Mouse (Mus musculus) lung, adult 2 months (tissue): Measurements from ENCODE around the gene Slc5a3. TPM values are rescaled to one million over a fixed set of nuclear protein-coding genes. Genes with fewer than 3 reads are reported as not detected.

Source experiments
- DNase-seq: peaks from one replicate; pipeline ENCODE4 v3.0.0; 2022
- H3K4me1 ChIP-seq: fragments of 200-500 bp; 2 replicates; pipeline ENCODE4 v1.6.1; 2011; ENCODE audit warnings: low read length; ENCODE audit not compliant: control insufficient read depth, insufficient read depth
- H3K4me3 ChIP-seq: fragments of 200-500 bp; replicated peaks from 2 replicates; pipeline ENCODE3; 2011; ENCODE audit warnings: low read depth, mild to moderate bottlenecking, control low read depth, low read length; ENCODE audit errors: extremely low read depth
- CTCF ChIP-seq: fragments of 200-500 bp; IDR thresholded peaks from 2 replicates; pipeline ENCODE4 v1.5.1; 2011; ENCODE audit warnings: mild to moderate bottlenecking, low read length, control low read depth; ENCODE audit not compliant: insufficient read depth
- POLR2A ChIP-seq: fragments of 200-500 bp; IDR thresholded peaks from 2 replicates; pipeline ENCODE4 v1.6.1; 2011; ENCODE audit warnings: low read depth, mild to moderate bottlenecking, control low read depth, low read length, borderline replicate concordance; ENCODE audit errors: extremely low read depth
- WGBS: fragments of 180-500 bp; shearing (Covaris S2); methylation state at CpG from one replicate; pipeline ENCODE4 v1.1.7; 2018; 5-methylcytosine and 5-hydroxymethylcytosine counted together
- polyA plus RNA-seq: library from polyadenylated mRNA; depleted of rRNA; stranded (reverse); fragments of >200 nt; gene quantifications from 2 replicates; pipeline ENCODE4 v1.2.3, GENCODE M21; 2012; rRNA removed

The Slc5a3 gene
- polyA plus RNA-seq, 1 experiment = 1.4 TPM

DNA sequence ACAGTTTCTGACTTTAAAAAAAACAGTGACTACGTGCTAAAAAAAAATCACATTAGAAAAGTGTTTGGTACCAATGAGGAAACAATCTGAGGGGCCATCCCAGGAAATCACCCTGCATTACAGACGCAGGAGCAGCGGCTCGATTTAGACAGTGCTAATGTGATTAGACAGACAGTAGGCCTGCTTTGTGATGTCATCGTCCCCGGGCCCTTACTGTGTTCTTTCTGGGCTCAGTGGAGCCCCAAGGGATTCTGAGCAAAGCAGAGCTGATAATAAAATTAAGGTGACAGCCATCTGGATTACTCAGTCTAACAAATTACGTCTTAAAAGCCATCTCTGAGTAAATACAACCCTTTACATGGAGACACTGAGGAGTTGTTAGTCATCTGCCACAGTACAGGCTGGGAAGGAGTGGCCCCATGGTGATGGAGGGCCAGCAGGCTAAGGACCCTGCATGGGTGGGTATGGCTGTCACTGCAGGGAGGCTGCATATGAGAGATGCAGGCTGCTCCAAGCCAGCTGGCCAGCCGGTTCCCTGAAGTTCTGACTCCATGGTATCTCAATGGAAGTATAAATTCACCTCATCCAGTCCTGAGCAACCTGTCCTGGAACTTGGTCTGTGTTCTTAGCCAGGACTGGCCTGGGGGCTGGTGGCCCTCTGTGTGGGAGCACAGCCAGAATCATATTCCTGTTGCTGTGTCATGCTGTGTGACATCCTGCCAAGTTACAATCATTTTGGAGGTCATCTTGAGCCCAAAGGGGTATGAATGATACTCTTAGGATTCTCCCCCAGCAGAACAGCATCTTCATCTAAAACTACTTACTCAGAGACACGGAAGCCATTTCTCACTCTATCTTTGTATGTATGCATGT lies 59.5 kb downstream of the Slc5a3 start:
- Histone ChIP-seq H3K4me3 (no peak overlapping the region), H3K4me1 (no peaks in the 10 kb centered on the region)
- 72% methylated on average over 9 of the region's 9 CpGs for WGBS
- no peak for DNase-seq
- TF ChIP-seq CTCF (no peak), POLR2A (no peak)

DNA sequence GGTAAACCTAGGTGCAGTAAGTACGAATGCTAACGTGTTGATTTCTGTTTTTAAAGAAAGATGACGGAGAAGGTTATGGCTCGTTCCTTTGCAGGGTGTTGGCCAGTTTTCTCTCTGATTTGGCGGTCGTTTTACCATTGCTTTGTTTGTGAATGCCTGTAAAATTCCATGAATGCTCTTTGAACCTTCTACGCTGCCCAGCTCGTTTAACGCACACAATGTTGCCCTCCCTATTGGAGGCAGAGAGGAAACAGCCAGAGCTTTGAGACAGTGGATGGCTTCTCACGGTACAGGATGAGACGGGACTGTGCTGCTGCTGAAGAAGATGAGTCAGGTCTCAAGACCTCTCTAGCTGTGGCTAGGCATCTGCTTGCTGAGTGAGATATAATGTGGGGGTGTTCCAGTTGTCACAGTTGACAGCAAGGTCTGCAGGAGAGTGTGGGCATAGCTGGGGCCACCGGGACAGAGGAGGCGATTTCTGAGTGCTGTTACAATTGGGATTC lies 60.9 kb downstream of the Slc5a3 start:
- TF ChIP-seq POLR2A (no peak), CTCF (no peak)
- Histone ChIP-seq H3K4me1 (no peaks in the 10 kb centered on the region), H3K4me3 (no peak overlapping the region)
- WGBS = 62% methylated on average over 13 of the region's 13 CpGs
- DNase-seq = no peak

- WGBS = 82% methylated on average over 17 of the region's 17 CpGs
Observed at GRCm38 (mm10) chr16:92120899-92121531, 62.9 kb downstream of the Slc5a3 start.

DNA sequence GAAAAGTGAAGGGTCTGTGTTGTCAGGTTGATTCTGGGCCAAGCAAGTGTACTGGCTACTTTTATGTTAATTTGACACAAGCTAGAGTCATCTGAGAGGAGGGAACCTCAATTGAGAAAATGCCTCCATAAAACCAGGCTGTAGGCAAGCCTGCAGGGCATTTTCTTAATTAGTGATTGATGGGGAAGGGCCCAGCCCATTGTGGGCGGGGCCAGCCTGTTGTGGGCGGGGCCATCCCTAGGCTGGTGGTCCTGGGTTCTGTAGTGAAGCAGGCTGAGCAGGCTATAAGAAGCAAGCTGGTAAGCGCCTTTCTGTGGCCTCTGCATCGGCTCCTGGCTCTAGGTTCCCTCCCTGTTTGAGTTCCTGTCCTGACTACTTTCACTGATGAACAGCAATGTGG lies 69.1 kb downstream of the Slc5a3 start:
- Histone ChIP-seq H3K4me1 (no peaks in the 10 kb centered on the region), H3K4me3 (no peak overlapping the region)
- TF ChIP-seq POLR2A (no peak), CTCF (no peak)
- WGBS = 47% methylated on average over 4 of the region's 4 CpGs
- DNase-seq = no peak

More at GRCm38 (mm10) chr16:92120899-92121531, 62.9 kb downstream of the Slc5a3 start:
- Histone ChIP-seq H3K4me3 (no peak overlapping the region), H3K4me1 (no peaks in the 10 kb centered on the region)
- no peak for TF ChIP-seq POLR2A
- TF ChIP-seq CTCF = no peak
- DNase-seq = no peak

GRCm38 (mm10) chr16:92127666-92128065 lies 69.5 kb downstream of the Slc5a3 start:
- 74% methylated on average over 5 of the region's 5 CpGs for whole genome bisulfite sequencing
- no peak for TF ChIP-seq CTCF
- no peak for TF ChIP-seq POLR2A
- DNase-seq = no peak
- Histone ChIP-seq H3K4me1 (no peaks in the 10 kb centered on the region), H3K4me3 (no peak overlapping the region)

DNA sequence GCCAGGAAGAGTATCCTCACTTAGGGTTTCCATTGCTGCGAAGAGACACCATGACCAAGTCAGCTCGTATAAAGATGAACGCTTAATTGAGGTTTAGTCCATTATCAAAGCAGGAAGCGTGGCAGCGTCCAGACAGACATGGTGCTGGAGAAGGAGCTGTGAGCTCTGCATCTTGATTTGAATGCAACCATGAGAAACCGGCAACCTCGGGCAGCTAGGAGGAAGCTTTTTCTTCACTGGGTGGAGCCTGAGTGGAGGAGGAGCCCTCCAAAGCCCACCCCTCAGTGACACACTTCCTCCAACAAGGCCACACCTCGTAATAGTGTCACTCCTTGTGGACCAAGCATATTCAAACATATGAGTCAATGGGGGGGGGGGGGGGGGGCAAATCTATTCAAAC lies 71.7 kb downstream of the Slc5a3 start:
- H3K4me3 ChIP-seq = no peak overlapping the region
- no peak for DNase-seq
- TF ChIP-seq CTCF (no peak), POLR2A (no peak)
- no peaks in the 10 kb centered on the region for H3K4me1 ChIP-seq
- WGBS = 85% methylated on average over 8 of the region's 8 CpGs

DNA sequence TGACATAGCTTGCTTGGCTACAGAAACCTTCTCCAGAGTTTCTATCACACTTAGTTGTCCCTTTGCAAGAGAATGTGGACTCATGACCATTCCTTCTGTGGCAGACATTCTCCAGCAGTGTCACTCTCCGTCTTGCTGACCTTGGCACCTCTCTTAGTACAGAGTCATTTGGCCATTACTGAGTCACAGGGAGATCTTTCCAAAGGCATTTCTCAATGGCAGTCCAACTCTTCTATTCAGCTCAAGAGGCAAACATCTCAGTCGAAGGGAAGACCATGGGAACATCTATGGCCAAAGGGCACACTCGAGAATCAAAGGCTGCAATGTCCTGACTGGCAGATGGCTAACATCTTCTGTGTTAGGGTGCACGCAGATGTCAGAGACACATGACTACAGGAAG lies 74.4 kb downstream of the Slc5a3 start:
- no peak for TF ChIP-seq CTCF
- no peak for TF ChIP-seq POLR2A
- H3K4me3 ChIP-seq = no peak overlapping the region
- WGBS = 75% methylated on average over 4 of the region's 4 CpGs
- H3K4me1 ChIP-seq = no peaks in the 10 kb centered on the region
- DNase-seq = no peak

DNA sequence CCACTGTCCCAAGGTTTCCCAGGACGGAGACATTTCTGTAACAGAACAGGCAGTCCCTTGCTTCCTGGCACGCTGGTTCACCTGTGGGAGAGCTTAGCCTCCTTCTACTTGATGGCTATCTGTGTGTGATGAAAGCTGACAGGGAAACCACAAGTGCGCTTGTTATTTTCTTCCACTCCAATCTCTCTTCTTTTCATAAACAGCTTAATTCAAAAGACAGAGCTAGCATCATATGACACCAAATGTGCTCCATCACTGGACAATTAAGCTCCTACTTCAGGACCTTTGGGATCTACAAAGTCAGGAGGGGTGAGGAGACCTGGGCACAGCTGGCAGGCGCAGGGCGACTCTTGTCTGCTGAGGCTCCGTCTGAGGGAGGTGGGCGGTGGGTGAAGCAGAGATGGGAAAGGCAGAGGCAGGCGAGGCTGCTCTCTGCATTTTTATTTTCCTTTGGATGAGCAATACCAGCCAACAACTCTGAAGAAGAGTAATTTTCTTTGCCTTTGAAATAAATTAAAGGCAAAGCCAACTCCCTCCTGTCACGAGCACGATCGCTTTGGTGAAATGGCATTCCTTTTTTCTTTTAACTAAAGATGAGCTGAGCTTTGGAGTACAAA lies 76.1 kb downstream of the Slc5a3 start:
- no peak for DNase-seq
- H3K4me1 ChIP-seq = no peaks in the 10 kb centered on the region
- no peak overlapping the region for H3K4me3 ChIP-seq
- TF ChIP-seq POLR2A (no peak), CTCF (no peak)
- 89% methylated on average over 11 of the region's 11 CpGs for WGBS

DNA sequence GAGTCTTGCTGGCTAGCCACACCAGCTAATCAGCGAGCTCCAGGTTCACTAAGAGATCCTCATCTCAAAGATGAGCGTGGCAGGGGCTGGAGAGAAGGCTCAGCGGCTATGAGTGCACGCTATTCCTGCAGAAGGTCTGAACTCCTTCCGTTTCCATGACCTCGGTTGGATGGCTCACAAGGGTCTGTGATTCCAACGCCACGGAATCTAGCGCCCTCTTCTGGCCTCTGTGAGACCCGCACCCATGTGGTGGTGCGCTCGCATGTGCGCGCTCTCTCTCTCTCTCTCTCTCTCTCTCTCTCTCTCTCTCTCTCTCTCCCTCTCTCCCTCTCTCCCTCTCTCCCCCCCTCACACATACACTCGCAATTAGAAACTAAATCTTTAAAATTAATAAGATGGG lies 78.2 kb downstream of the Slc5a3 start:
- Histone ChIP-seq H3K4me3 (no peak overlapping the region), H3K4me1 (no peaks in the 10 kb centered on the region)
- no peak for DNase-seq
- WGBS = 94% methylated on average over 15 of the region's 15 CpGs
- TF ChIP-seq CTCF (no peak), POLR2A (no peak)

Other genes starting within 250 kb of the Slc5a3 start
- 15.7 and 15.9 TPM in 2 replicates for gene Mrps6, start 52 bp upstream of the Slc5a3 start, polyA plus RNA-seq
- 0.10 TPM in 1 of 2 replicates, not detected in the other for gene Gm49711, start within 50 bp of the Slc5a3 start, polyA plus RNA-seq
- 12.5 and 17.5 TPM in 2 replicates for gene Kcne2, start 234.1 kb downstream of the Slc5a3 start, polyA plus RNA-seq
- 22.4 and 22.9 TPM in 2 replicates for gene Smim11, start 243.0 kb downstream of the Slc5a3 start, polyA plus RNA-seq